Mouse (Mus musculus): Measurements from ENCODE around the gene Slc24a2.

Slc24a2 gene

GRCm38 (mm10) chr4:86953519-86953918 is 276.8 kb downstream of the Slc24a2 start:
- no peak for DNase-seq (ENCODE audit: low spot score)

DNA sequence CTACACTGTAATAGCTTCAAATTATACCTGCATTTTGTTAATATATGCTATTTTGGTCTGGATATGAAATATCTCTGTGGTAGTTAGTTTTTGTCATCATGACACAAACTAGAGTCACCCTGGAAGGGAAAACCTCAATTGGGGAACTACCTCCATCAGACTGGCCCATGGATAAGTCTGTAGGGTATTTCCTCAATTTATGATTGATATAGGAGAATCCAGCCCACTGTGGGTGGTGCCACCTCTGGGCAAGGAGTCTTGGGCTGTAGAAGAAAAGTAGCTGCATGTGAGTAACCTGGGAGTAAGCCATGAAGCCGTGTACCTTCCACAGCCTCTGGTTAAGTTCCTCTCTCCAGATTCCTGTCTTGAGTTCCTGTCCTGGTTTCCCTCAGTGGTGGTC is 281.5 kb downstream of the Slc24a2 start:
- no peak for DNase-seq (ENCODE audit: low spot score)

DNA sequence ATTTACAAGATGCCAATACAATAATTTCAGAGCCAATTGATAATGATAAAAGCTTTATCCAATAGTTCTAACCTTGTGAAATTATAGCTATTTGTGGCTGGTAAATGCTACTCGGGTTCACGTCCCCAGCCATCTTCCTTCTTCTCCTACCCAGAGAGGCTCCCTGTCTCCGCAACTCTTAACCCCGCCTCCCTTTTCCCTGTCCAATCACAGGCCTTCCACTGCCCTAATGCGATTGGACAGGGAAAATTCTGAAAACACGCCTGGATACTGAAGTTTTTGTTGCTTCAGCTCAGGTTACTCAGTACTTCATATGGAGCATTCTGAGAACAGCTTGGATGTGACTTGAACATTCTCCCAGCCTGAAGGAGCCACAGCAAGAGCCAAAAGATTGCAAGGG is 287.0 kb downstream of the Slc24a2 start:
- no peak for DNase-seq (ENCODE audit: low spot score)

DNA sequence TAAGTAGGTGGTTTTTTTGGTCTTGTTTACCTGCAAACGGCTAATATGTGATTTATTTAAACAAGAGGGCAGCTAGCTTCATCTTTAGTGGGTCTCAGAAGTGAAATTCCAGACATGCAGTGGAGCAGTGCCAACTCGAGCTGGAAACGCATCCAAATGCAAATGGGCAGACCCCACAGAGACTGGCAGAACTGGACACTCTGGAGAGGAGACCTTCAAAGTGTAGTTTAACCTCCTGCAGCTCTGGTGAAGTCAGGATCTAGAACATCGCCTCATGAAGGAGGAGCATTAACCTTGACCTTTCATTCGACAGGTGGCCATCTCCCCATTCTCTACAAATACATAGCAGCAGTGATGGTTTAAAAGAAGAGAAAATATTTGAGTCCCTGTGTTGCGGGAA is 287.6 kb downstream of the Slc24a2 start:
- no peak for DNase-seq (ENCODE audit: low spot score)

GRCm38 (mm10) chr4:86936706-86937105 is 293.6 kb downstream of the Slc24a2 start:
- DNase-seq (ENCODE audit: low spot score), result no peak

- no peak for DNase-seq (ENCODE audit: low spot score)
Observed at GRCm38 (mm10) chr4:86936217-86936616, 294.1 kb downstream of the Slc24a2 start.

All from spleen, adult 12 weeks (tissue).